Mouse (Mus musculus) spleen, adult 12 weeks (tissue): ENCODE results near the gene Olfr24.
"Not testable (repeated sequence)": the region's sequence is repeated elsewhere in the genome, so short reads cannot be mapped to it uniquely, and the experiment has no call there.

ENCODE experiments used
- DNase-seq: peaks from one replicate; pipeline ENCODE4 v3.0.0; 2022; ENCODE audit warnings: low spot score

Olfr24 gene

DNA sequence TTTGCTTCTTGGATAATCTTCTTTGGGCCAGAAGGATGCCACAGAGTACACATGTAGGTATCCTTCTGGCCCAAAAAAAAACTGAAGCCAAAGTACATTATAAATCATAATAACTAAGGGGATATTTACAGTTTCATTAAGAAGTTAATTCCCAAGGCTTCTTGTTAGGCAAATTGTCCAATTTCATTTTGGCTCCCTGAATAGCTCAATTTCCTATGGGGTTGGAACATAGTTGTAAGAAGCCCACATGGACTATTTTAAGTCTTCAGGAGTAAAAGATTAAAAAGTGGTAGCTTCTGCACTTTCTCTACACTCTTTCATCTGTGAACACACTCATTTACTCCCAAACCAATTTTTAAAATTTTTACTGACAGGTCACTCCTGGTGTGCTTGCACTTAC, at the start of gene Olfr24:
Olfr24 (minus strand) TSS at position 101 of the 400 bp plus-strand sequence.
- DNase-seq = no peak

DNA sequence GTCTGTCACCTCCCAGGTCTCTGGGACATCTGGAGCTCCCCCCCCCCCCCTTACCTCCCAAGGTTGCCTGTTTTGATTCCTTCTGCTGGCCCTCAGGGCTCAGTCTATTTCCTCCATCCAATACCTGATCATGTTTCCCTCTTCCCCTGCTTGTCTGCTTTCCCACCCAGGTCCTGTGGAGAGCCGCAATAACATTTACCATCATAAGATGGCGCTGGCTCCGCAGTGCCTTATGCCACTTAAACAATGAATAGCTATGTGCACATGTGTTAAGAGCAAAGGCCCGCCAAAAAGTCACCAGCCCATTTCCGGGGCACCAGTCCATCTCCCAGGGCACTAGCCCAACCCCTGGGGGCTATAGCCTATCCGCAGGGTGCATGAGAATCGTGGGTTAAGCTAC, 21.5 kb upstream of the Olfr24 start:
- no peak for DNase-seq

DNA sequence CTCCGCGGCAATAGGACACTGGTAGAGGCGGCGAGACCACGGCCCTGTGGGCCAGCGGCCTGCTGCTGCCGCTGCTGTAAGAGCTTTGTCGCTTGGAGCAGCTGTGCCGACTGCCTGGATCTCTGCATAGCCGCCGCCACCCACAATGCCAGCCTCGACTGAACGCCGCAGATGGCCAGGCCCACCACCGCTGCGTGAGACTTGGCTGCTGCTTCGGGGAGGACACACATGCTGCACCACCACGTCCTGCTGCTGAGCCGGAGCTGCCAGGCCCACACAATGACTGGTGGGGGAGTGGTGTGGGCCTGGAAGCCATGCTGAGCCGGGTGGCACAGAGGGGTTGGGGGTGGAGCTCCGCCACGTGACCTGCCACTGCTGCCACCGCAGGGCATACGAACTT, 15.7 kb upstream of the Olfr24 start:
- DNase-seq = no peak

DNA sequence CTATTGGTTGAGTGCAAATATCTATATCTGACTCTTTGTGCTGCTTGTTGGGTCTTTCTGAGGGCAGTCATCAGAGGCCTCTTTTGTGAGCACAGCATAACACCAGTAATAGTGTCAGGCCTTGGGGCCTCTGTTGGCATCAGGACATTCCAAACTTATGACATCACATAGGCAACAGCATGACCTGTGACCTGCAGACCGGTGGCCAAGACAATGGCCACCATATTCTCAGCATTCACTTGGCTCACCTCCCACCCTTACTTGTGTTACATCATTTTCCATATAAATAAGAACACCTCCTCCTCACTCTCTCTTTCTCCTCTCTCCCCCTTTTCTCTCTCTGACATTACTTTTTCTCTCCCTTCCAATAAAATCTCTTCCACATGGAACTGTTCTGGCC, 15.2 kb upstream of the Olfr24 start:
- DNase-seq = no peak

- DNase-seq = no peak
Observed at GRCm38 (mm10) chr9:18755595-18755994, 8.2 kb downstream of the Olfr24 start.

DNA sequence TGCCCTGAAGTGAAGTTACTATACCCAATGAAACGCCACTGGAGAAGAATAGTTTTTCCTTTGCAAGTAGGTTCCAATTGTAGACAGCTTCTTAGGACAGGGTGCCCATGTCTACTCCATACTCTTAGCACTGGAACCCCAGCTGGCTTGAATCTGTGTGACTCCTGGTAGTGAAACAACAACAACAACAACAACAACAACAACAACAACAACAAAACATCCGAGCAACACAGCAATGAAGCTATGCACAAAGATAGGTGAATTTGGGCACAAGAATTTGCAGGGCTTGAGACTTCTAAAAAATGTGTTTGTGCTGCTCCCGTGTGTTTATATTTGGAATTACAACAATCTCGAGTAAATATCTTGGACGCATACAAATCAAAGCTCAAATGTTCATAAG, 19.2 kb downstream of the Olfr24 start:
- DNase-seq = no peak

GRCm38 (mm10) chr9:18734177-18734576, 29.6 kb downstream of the Olfr24 start:
- not testable (repeated sequence) for DNase-seq

DNA sequence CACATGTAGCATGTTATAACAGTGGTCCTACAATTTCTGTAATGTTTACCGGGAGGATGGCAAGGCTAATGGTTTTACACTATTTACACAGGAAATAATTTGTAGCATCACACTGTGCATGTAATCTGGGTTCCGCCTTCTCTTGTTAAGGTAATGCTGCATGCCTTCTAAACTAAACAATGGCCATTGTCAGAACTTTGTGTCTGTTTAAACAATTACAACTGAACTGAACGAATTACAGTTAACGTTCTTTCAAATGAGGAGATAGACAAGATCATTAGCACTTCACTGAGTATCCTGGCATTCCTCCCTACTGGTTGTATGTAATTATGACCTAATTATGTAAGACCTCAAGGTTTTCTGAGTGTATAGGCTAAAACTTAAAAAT, 41.1 kb downstream of the Olfr24 start:
- no peak for DNase-seq

DNA sequence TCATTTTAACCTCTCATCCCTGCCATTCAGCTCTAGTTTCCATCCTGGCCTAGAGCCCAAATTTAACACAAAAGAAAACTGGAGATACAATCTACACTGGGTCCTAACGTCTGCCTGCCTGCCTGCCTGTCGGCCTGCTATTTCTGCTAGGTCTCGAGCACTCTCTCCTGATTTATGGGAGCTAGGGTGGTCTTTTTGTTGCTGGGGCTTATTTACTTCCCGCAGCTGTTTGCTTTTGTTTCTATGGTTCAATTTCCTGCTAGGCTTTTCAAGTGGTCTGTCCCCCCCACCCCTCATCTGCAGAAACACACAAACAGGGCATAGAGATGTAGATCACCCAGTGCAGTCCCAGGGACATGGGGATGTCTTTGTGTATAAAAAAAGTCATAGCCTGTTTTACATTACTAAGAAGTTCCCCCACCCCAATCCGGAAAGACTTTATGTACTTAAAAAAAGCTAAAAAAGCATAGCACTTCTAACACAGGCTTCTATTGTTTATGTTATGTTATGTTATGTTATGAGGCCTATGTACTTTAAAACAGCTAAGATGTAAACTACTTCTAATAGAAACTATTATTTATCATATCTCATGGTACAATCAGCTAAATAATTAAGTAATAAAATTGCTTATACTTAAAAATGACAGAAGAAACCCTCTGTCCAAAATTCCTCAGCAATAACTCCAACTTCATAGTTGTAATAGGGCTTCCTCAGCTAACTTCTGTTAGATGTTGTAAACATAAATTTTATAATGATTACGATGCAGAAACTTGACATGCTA, 41.7 kb downstream of the Olfr24 start:
- no peak for DNase-seq

DNA sequence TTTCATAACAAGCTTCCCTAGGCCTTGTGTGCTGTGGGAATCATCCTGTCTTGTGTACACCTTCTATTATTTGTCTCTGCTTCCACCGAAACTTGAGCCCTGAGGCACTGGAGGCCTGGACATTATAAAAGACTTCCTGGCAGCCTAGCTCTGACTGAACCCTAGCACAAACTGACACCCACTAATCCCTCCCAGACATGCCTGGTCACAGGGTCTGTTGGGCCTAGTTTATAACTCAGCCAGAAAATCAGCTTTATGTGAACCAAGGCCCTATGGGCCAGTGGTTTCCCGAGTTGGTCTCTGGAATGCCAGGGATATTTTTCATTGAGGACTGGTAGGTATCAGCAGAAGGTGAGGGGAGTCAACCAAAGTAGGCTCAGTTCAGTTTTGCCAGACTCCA, 42.8 kb downstream of the Olfr24 start:
- DNase-seq = no peak

DNA sequence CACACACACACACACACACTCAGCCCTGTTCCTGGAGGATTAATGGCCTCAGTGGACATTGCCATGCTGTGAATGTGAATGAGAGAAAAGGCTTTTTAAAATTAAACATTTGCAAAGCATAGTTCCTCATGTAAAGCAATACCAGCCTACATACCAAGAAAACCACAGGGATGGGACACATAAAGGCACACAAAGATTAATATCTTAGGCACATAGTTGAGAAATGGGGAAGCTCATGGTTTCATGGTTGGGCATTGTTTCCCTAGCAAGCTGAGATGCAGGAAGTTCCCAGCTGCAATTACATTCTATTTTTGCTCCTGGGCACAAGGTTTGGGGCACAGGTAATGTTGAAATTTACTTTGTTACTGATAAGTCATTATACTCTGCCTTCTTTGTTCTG, 58.2 kb downstream of the Olfr24 start:
- DNase-seq = no peak
